Mouse (Mus musculus) lung, embryonic 16.5 days (tissue): ENCODE measurements around the gene Prkcb. TPM values are rescaled to one million over a fixed set of nuclear protein-coding genes. Genes with fewer than 3 reads are reported as not detected.

Experiments used
- polyA plus RNA-seq: library from polyadenylated mRNA; unstranded; fragments of >200 nt; fragmentation: Nextera tagmentation; extraction: Ambion mirVana; gene quantifications from 2 replicates; pipeline ENCODE4 v1.2.1, GENCODE M21; 2015

Gene Prkcb
- polyA plus RNA-seq, 1 experiment from 2014 or later = 4.1 TPM

Other genes starting within 250 kb of the Prkcb start
- gene Ubfd1, start 221.6 kb upstream of the Prkcb start, polyA plus RNA-seq = 43.5 and 44.4 TPM in 2 replicates
- 12.2 and 12.8 TPM in 2 replicates for gene Ears2, start 221.5 kb upstream of the Prkcb start, polyA plus RNA-seq
- gene Ndufab1, start 186.9 kb upstream of the Prkcb start, polyA plus RNA-seq = 564 and 584 TPM in 2 replicates
- 15.0 and 18.4 TPM in 2 replicates for gene Palb2, start 155.8 kb upstream of the Prkcb start, polyA plus RNA-seq
- 116 and 117 TPM in 2 replicates for gene Dctn5, start 155.7 kb upstream of the Prkcb start, polyA plus RNA-seq
- gene Plk1, start 129.3 kb upstream of the Prkcb start, polyA plus RNA-seq = 136 and 146 TPM in 2 replicates
- gene Ern2, start 102.5 kb upstream of the Prkcb start, polyA plus RNA-seq = 0.34 and 1.2 TPM in 2 replicates
- 1.2 and 1.9 TPM in 2 replicates for gene Chp2, start 69.3 kb upstream of the Prkcb start, polyA plus RNA-seq